Mouse (Mus musculus) midbrain, embryonic 15.5 days (tissue): ENCODE measurements around the gene Nelfa. TPM values are rescaled to one million over a fixed set of nuclear protein-coding genes. Genes with fewer than 3 reads are reported as not detected.
A peak's percentile ranks its signal among the peaks of the same experiment; 100 is the strongest.
"Not testable (repeated sequence)": the region's sequence is repeated elsewhere in the genome, so short reads cannot be mapped to it uniquely, and the experiment has no call there.

ENCODE experiments used
- ATAC-seq: fragments of 200-750 bp; cut with Nextera tagmentation; replicated peaks from 2 replicates; pipeline ENCODE4 v1.8.0; 2017; ENCODE audit warnings: moderate TSS enrichment
- H3K27ac ChIP-seq: fragments of 300-500 bp; sonication (generic); 2 replicates; pipeline ENCODE4 v1.5.1; 2015; ENCODE audit warnings: mild to moderate bottlenecking, inconsistent platforms
- H3K27me3 ChIP-seq: fragments of 300-500 bp; sonication (generic); replicated peaks from 2 replicates; pipeline ENCODE4 v1.6.1; 2015; ENCODE audit warnings: inconsistent platforms
- H3K36me3 ChIP-seq: fragments of 300-500 bp; sonication (generic); replicated peaks from 2 replicates; pipeline ENCODE4 v1.6.1; 2015; ENCODE audit warnings: inconsistent platforms
- H3K4me1 ChIP-seq: fragments of 300-500 bp; sonication (generic); 2 replicates; pipeline ENCODE4 v1.6.1; 2015; ENCODE audit warnings: inconsistent platforms
- H3K4me2 ChIP-seq: fragments of 300-500 bp; sonication (generic); 2 replicates; pipeline ENCODE4 v1.6.1; 2015; ENCODE audit warnings: inconsistent platforms, mild to moderate bottlenecking, moderate library complexity
- H3K4me3 ChIP-seq: fragments of 300-500 bp; sonication (generic); 2 replicates; pipeline ENCODE4 v1.5.1; 2015; ENCODE audit warnings: mild to moderate bottlenecking, inconsistent platforms
- H3K9ac ChIP-seq: fragments of 300-500 bp; sonication (generic); 2 replicates; pipeline ENCODE4 v1.6.1; 2015; ENCODE audit warnings: mild to moderate bottlenecking, inconsistent platforms
- H3K9me3 ChIP-seq: fragments of 300-500 bp; sonication (generic); 2 replicates; pipeline ENCODE4 v1.6.1; 2016; ENCODE audit warnings: inconsistent platforms
- WGBS: fragments of 180-500 bp; shearing (Covaris S2); methylation state at CpG from one replicate; pipeline ENCODE4 v1.1.7; 2015; ENCODE audit warnings: mixed read lengths; 5-methylcytosine and 5-hydroxymethylcytosine counted together
- polyA plus RNA-seq: library from polyadenylated mRNA; unstranded; fragments of >200 nt; fragmentation: Nextera tagmentation; extraction: Ambion mirVana; gene quantifications from 2 replicates; pipeline ENCODE4 v1.2.1, GENCODE M21; 2015

Nelfa gene
- 43.1 and 44.4 TPM in 2 replicates for polyA plus RNA-seq

DNA sequence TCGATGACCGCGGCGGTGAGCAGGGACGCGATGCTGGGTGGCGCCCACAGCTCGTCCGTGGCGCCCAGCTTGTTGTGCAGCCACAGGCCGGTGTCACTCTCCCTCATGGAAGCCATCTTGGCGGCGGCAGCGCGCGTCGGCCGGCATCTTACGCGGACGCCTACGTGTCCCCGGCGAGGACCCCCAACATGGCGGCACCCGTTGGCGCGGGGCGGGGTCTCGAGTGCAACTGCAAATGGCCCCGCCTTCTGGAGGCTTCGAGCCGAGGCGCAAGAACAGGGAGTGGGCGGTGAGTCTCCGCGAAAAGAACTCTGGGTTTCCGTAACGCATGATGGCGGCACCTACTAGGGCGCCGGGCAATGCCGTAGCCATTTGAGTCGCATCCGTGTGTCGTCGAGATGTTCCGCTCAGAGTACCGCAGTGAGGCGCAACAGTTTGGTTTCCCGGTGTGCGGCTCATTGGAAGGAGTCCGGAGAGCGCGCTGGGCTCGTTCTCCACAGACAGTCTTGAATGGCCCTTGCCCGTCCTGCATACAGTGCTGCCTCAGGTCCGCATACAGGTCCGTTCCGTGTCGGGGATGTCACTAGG, at the start of gene Nelfa:
Nelfa (minus strand) TSS at position 294 of the 588 bp plus-strand sequence.
- Histone ChIP-seq H3K4me3 (peak within 1 kb of the TSS; percentile 97), H3K27me3 (no peaks in the 10 kb centered on the region), H3K9ac (peak within 1 kb of the TSS; percentile 92), H3K27ac (peak within 1 kb of the TSS; percentile 95), H3K4me1 (peaks cover 33% of the 10 kb centered on the region), H3K9me3 (no peaks in the 10 kb centered on the region; the same call in 1 of the 2 replicates), H3K4me2 (peak within 1 kb of the TSS; percentile 71), H3K36me3 (0 out of 2 replicates have a peak, but pooled peaks cover 3% of the 10 kb centered on the region)
- peak; percentile 98 for ATAC-seq
- under 1% methylated on average over 61 of the region's 61 CpGs for WGBS

DNA sequence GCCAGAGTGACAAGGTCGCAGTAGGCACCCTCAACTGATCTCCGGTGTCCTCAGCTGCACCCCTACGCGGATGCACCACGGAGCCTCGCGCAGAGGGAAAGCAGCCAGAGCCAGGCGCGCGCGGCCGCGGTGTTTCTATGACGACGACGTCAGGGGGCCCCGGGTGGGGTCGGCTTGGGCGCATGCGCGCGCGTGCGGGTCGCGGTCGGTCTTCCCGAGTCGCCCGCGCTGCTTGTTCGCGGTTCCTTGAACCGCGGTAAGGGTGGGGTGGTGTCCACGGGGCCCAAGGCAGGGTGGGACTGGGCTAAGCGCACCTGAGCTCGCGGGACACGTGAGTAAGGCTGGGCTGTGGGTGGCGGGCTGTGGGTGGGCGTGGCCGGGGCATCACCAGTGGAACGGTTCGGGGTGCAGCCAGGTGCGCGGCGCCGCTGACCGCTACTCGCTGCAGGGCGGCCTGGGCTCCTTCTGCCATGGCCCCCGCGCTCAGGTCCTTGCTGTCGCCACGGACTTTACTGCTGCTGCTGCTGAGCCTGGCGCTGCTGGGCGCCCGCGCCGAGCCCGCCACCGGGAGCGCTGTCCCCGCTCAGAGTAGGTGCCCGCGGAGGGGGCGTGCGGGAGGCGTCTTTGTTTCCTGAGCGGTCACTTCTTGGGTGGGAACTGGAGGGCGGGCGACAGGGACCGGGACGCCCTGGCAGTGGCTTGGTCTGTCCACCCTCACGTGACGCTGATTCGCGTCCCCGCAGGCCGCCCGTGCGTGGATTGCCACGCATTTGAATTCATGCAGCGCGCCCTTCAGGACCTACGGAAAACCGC, 47.3 kb upstream of the Nelfa start, which contains the start of gene Gm1673:
Gm1673 (plus strand) TSS at position 125 of the 813 bp plus-strand sequence.
- H3K9ac ChIP-seq = peak within 1 kb of the TSS; percentile 93
- peak within 1 kb of the TSS; percentile 70 for H3K4me2 ChIP-seq
- H3K36me3 ChIP-seq = peaks cover 8% of the 10 kb centered on the region
- under 1% methylated on average over 88 of the region's 88 CpGs for WGBS
- H3K27ac ChIP-seq = peak within 1 kb of the TSS; percentile 94
- ATAC-seq = peak; percentile 92
- H3K4me3 ChIP-seq = peak within 1 kb of the TSS; percentile 90
- H3K4me1 ChIP-seq = peaks cover 39% of the 10 kb centered on the region
- no peaks in the 10 kb centered on the region for H3K9me3 ChIP-seq
- no peaks in the 10 kb centered on the region for H3K27me3 ChIP-seq

DNA sequence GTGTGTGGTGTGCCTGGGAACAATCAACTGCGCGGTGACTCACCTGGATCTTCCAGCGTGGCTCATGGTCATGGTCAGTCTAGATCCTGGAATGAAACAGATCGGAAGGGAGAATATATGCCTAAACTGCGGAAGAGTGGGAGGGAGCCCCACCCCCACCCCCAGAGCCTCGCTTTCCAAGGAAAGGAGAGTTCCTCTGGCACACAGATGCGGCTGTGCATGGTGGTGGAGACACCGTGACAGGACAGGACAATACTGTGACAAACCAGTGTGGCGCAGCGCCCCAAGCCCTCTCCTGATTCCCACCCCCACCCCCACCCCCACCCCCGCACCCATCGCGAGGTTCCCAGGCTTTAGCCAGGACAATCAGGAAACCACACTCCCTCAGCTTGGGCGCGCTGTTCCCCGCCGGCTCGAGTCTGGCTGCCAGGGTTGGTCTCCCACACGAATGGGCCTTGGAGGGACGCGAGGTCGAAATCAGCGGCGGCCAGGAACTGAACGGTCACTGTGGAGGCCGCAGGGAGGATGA, 46.6 kb upstream of the Nelfa start:
- Histone ChIP-seq H3K4me1 (peaks cover 39% of the 10 kb centered on the region), H3K4me3 (peak overlapping the region; percentile 90), H3K27me3 (no peaks in the 10 kb centered on the region), H3K9me3 (no peaks in the 10 kb centered on the region), H3K27ac (peak overlapping the region; percentile 94), H3K9ac (peak overlapping the region; percentile 93), H3K4me2 (peak overlapping the region; percentile 70), H3K36me3 (peaks cover 8% of the 10 kb centered on the region)
- WGBS = 2% methylated on average over 26 of the region's 26 CpGs
- ATAC-seq = peak; percentile 75

DNA sequence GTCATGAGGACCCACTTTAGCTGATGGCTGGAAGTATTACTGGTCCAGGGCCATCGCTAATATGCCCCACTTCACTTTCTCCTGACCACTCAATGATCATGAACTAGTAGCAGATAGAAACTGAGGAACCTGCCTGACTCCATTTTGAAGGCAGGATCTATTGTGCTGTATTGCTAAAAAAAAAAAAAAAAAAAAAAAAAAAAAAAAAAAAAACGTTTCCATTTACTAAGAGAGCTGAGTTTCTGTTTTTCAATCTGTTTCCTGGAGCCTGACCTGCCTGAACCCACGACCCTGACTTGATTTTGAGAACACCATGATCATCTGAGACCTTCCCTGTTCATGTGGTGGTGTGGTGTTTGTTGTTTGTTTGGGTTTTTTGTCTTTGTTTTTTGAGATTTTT, 40.1 kb upstream of the Nelfa start:
- Histone ChIP-seq H3K27me3 (no peaks in the 10 kb centered on the region), H3K9me3 (no peaks in the 10 kb centered on the region), H3K4me3 (no peak overlapping the region), H3K9ac (no peak overlapping the region), H3K27ac (no peak overlapping the region), H3K4me2 (no peak overlapping the region), H3K4me1 (no peaks in the 10 kb centered on the region), H3K36me3 (no peaks in the 10 kb centered on the region)
- ATAC-seq = no peak
- 44% methylated on average over 3 of the region's 3 CpGs for WGBS

DNA sequence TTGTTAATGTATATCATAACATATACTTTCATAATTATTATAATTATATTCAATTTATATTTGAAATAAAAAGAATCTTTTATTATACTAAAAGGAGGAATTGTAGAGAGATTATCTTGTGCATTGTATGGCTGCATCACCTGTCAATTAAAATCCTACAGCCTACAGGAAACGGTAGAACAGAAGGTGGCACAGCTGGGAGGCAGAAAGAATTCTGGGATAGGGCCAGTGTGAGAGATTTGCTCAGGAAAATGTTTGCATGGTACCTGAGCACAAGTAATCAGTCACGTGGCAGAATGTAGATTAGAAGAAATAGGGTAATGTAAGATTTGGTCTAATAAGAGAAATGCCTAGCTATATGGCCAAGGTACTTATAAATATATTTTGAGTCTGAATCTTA, 38.5 kb upstream of the Nelfa start:
- H3K27me3 ChIP-seq = no peaks in the 10 kb centered on the region
- H3K36me3 ChIP-seq = no peaks in the 10 kb centered on the region
- ATAC-seq = no peak
- no peak overlapping the region for H3K4me2 ChIP-seq
- H3K4me3 ChIP-seq = no peak overlapping the region
- no peaks in the 10 kb centered on the region for H3K4me1 ChIP-seq
- H3K9ac ChIP-seq = no peak overlapping the region
- H3K9me3 ChIP-seq = no peaks in the 10 kb centered on the region
- WGBS = 59% methylated on average over 2 of the region's 2 CpGs
- no peak overlapping the region for H3K27ac ChIP-seq

DNA sequence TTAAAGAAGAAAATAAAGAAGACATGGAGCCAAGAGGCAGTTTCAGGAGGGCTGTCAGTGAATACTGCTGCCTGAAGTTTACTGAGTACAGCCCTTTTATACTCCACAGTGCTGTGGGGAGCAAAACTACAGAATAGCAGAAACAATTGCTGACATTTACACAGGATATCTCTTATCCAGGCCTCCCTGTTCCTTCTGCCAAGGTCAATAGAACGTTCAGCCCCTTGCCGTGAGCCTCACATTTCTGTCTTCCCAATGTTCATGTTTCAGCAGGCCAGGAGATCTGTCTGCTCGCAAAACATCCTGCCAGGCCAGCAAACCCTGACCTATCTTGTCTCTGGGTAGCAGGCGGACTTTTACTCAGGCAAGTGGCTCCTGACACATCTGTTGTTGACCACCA, 23.2 kb upstream of the Nelfa start:
- WGBS = 80% methylated on average over 4 of the region's 4 CpGs
- Histone ChIP-seq H3K4me2 (no peak overlapping the region), H3K27ac (no peak overlapping the region), H3K27me3 (no peaks in the 10 kb centered on the region), H3K36me3 (no peaks in the 10 kb centered on the region), H3K9me3 (no peaks in the 10 kb centered on the region), H3K4me1 (no peaks in the 10 kb centered on the region), H3K4me3 (no peak overlapping the region), H3K9ac (no peak overlapping the region)
- ATAC-seq = no peak

DNA sequence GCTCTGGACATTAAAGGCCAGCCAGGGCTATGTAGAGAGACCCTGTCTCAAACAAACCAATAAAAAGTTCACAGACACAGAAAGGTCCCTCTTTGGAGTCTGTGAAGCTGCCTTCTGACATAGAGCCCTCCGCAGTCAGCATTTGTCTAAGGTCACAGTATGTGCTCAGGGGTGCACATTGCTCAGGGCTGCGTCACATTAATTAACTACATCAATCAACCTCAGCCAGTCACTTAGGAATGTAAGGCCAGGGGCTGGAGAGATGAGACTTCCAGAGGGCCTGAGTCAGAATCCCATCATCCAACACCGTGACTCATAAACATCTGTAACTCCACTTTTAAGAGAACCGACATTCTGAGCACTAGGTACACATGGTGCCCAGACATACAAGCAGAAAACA, 19.7 kb upstream of the Nelfa start:
- H3K27me3 ChIP-seq = no peaks in the 10 kb centered on the region
- H3K9me3 ChIP-seq = peaks cover 3% of the 10 kb centered on the region; the same call in 1 of the 2 replicates
- H3K4me3 ChIP-seq = no peak overlapping the region
- no peak overlapping the region for H3K4me2 ChIP-seq
- no peak overlapping the region for H3K9ac ChIP-seq
- no peak for ATAC-seq
- H3K27ac ChIP-seq = no peak overlapping the region
- H3K36me3 ChIP-seq = no peaks in the 10 kb centered on the region
- H3K4me1 ChIP-seq = no peaks in the 10 kb centered on the region
- 94% methylated on average over 4 of the region's 4 CpGs for WGBS

DNA sequence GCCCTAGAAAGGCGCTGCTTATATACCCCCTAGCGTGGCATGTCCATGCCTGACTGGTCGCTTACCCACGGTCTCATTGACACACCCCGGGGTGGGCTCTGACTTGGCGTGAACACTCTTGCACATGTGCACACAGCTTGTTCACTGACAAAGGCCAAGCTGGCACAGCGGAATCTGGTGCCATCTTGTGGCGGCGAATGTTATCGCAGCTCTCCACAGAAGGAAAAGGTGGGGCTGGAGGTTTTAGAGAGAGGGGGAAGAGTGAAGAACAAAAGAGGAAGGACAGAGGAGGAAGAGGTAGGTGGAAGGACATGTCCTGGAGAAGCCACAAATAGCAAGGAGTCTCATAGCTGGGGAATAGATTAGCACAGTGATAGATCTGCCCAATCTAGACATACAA, 18.1 kb upstream of the Nelfa start:
- Histone ChIP-seq H3K9me3 (peaks cover 3% of the 10 kb centered on the region; the same call in 1 of the 2 replicates), H3K9ac (no peak overlapping the region), H3K4me1 (no peaks in the 10 kb centered on the region), H3K27ac (no peak overlapping the region), H3K4me3 (peak overlapping the region; percentile 27), H3K4me2 (peak overlapping the region; percentile 35), H3K36me3 (no peaks in the 10 kb centered on the region), H3K27me3 (no peaks in the 10 kb centered on the region)
- ATAC-seq = peak; percentile 86
- 30% methylated on average over 10 of the region's 10 CpGs for WGBS

DNA sequence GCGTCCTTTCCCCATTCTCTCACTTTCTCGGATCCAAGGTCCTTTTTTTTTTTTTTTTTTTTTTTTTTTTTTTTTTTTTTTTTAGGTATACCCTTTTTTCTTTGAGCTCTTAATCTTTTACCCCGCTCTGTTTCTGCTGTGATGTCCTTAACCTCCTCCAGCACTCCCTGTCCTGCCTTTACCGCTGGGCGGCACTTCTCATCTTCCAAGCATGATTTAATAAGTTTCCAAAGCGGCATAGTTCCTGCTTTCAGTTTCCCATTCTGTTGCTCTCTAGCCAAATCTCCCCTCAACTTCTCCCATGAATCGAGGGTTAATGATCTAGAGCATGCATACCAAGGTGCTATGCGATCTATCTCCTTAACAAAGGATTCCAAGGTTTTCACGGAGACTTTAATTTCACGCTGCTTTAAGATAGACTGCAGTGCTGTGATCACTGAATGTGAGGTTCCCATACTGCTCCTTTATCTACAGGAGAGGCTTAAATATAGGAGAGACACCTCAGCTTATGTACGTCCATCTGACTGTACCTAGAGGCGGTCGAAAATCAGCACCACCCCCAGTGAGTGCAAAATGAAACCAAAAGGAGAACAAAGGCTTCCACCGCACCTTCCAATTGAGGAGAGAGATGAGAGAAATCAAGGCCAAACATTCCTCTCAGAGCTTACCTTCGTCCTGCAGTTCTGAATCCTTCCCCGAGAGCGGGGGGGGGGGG, 17.4 kb upstream of the Nelfa start:
- peak overlapping the region; percentile 35 for H3K4me2 ChIP-seq
- H3K27ac ChIP-seq = no peak overlapping the region
- no peaks in the 10 kb centered on the region for H3K4me1 ChIP-seq
- H3K36me3 ChIP-seq = no peaks in the 10 kb centered on the region
- H3K9me3 ChIP-seq = peaks cover 3% of the 10 kb centered on the region; the same call in 1 of the 2 replicates
- H3K9ac ChIP-seq = no peak overlapping the region
- peak overlapping the region; percentile 27 for H3K4me3 ChIP-seq
- no peak for ATAC-seq
- H3K27me3 ChIP-seq = no peaks in the 10 kb centered on the region
- 78% methylated on average over 17 of the region's 17 CpGs for WGBS

DNA sequence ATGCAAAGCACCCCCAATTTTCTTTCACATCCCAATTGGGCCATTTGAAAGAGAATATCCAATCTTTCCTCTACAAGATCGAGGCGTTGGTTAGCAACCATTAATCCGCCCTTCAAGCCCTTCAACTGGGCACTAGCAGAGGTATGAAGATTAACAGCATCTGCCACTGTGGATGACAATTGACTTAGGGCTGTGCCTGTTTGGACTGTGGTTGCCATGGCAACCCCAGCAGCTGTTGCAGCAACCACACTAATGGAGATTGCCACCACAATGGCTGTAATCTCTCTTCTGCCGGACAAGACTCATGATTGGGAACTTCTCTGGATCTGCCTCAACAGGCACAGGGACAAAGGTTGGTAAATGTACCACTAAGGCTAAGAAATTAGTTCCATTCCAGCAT, 12.1 kb upstream of the Nelfa start:
- H3K27me3 ChIP-seq = no peaks in the 10 kb centered on the region
- no peak for ATAC-seq
- no peak overlapping the region for H3K4me3 ChIP-seq
- H3K36me3 ChIP-seq = no peaks in the 10 kb centered on the region
- peaks cover 7% of the 10 kb centered on the region; the same call in 1 of the 2 replicates for H3K9me3 ChIP-seq
- no peak overlapping the region for H3K4me2 ChIP-seq
- WGBS = 48% methylated on average over 4 of the region's 4 CpGs
- no peak overlapping the region for H3K9ac ChIP-seq
- no peaks in the 10 kb centered on the region for H3K4me1 ChIP-seq
- 0 out of 2 replicates have a peak overlapping the region, but pooled peaks have one; percentile 15 for H3K27ac ChIP-seq

DNA sequence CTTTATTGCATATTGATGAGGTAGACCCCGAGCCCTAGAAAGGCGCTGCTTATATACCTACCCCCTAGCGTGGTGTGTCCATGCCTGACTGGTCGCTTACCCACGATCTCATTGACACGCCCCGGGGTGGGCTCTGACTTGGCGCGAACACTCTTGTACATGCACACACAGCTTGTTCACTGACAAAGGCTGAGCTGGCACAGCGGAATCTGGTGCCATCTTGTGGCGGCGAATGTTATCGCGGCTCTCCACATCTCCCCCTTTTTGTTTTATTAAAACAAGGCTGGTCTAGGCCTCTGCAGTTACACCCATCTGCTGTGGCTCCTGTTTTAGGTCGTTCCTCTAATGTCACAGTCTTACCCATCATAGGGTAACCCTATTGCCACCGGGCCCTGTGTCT, 10.8 kb upstream of the Nelfa start:
- ATAC-seq, H3K27ac ChIP-seq, H3K4me2 ChIP-seq, H3K9me3 ChIP-seq, H3K4me3 ChIP-seq, H3K9ac ChIP-seq, H3K27me3 ChIP-seq, H3K36me3 ChIP-seq, H3K4me1 ChIP-seq: not testable (repeated sequence)
- WGBS = 83% methylated on average over 16 of the region's 16 CpGs

DNA sequence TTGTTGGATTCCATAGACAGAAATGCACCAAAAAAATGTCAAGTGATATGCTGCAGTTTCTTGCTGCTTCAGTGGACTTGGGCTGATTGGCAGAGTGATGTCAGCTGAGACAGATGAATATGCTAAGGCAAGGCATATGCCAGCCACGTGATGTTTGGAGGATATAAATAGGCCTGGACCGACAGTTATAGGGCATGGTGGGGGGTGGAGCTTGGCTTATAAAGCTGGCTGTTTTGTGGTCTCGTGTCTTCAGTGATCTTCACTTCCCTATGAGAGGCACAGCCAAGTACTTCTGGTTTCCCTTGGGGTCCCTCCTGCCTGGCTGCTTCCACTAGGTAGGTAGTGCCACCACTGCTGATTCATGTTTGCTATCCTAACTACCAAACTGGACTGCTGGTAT, 2.2 kb upstream of the Nelfa start:
- 93% methylated on average over 3 of the region's 3 CpGs for WGBS
- H3K4me3 ChIP-seq = no peak overlapping the region
- 0 out of 2 replicates have a peak, but pooled peaks cover 3% of the 10 kb centered on the region for H3K36me3 ChIP-seq
- H3K27ac ChIP-seq = no peak overlapping the region
- ATAC-seq = no peak
- H3K4me1 ChIP-seq = peaks cover 28% of the 10 kb centered on the region
- H3K27me3 ChIP-seq = no peaks in the 10 kb centered on the region
- no peak overlapping the region for H3K4me2 ChIP-seq
- no peaks in the 10 kb centered on the region; the same call in 1 of the 2 replicates for H3K9me3 ChIP-seq
- no peak overlapping the region for H3K9ac ChIP-seq
